Mouse (Mus musculus) embryonic fibroblast, embryonic 13.5 days (primary cell): ENCODE measurements around the gene Hspg2.
A peak's percentile ranks its signal among the peaks of the same experiment; 100 is the strongest.

Source experiments
- CTCF ChIP-seq: IDR thresholded peaks from 2 replicates; pipeline ENCODE4 v1.5.1; 2011; ENCODE audit warnings: mild to moderate bottlenecking, control low read depth, low read length, moderate library complexity, borderline replicate concordance; ENCODE audit not compliant: insufficient read depth
- POLR2A ChIP-seq: IDR thresholded peaks from 2 replicates; pipeline ENCODE4 v1.6.1; 2011; ENCODE audit warnings: low read depth, mild to moderate bottlenecking, control low read depth, low read length, moderate library complexity

GRCm38 (mm10) chr4:137593601-137594495 lies 125.3 kb downstream of the Hspg2 start, which contains the start of gene Usp48:
- TF ChIP-seq CTCF, result no peak
- TF ChIP-seq POLR2A, result peak; percentile 85
